Mouse (Mus musculus) olfactory bulb, adult 2 months (tissue): ENCODE data around the gene Nisch. TPM values are rescaled to one million over a fixed set of nuclear protein-coding genes. Genes with fewer than 3 reads are reported as not detected.
A peak's percentile ranks its signal among the peaks of the same experiment; 100 is the strongest.

Experiments
- H3K27ac ChIP-seq: fragments of 200-500 bp; 2 replicates; pipeline ENCODE4 v1.5.1; 2012; ENCODE audit warnings: low read depth, low read length; ENCODE audit not compliant: insufficient read depth
- H3K4me1 ChIP-seq: fragments of 200-500 bp; 2 replicates; pipeline ENCODE4 v1.6.1; 2012; ENCODE audit warnings: low read length; ENCODE audit not compliant: control insufficient read depth, insufficient read depth
- H3K4me3 ChIP-seq: fragments of 200-500 bp; 2 replicates; pipeline ENCODE4 v1.5.1; 2012; ENCODE audit warnings: mild to moderate bottlenecking, low read depth, low read length, moderate library complexity; ENCODE audit not compliant: insufficient read depth
- CTCF ChIP-seq: fragments of 200-500 bp; IDR thresholded peaks from 2 replicates; pipeline ENCODE4 v1.5.1; 2012; ENCODE audit warnings: low read depth, mild to moderate bottlenecking, low read length, moderate library complexity; ENCODE audit not compliant: insufficient read depth
- POLR2A ChIP-seq: fragments of 200-500 bp; IDR thresholded peaks from 2 replicates; pipeline ENCODE4 v1.6.1; 2012; ENCODE audit warnings: mild to moderate bottlenecking, low read depth, low read length, moderate library complexity; ENCODE audit not compliant: insufficient read depth
- WGBS: fragments of 180-500 bp; shearing (Covaris S2); methylation state at CpG from one replicate; pipeline ENCODE4 v1.1.7; 2018; 5-methylcytosine and 5-hydroxymethylcytosine counted together
- polyA plus RNA-seq: library from polyadenylated mRNA; stranded (reverse); fragments of >200 nt; gene quantifications from 2 replicates; pipeline ENCODE4 v1.2.4, GENCODE M21; 2012; ENCODE audit warnings: low replicate concordance; ENCODE audit not compliant: missing spikeins, insufficient read depth, insufficient read length

Gene Nisch
- 606 and 1,155 TPM in 2 replicates for polyA plus RNA-seq

GRCm38 (mm10) chr14:31216846-31217245 lies at the start of gene Nisch:
Gene Nisch, minus strand, starts transcription at chr14:31216946.
- H3K4me3 ChIP-seq = no peak within 1 kb of the TSS
- no peak within 1 kb of the TSS for H3K27ac ChIP-seq
- H3K4me1 ChIP-seq = peaks cover 9% of the 10 kb centered on the region
- WGBS = 87% methylated on average over 2 of the region's 2 CpGs
- TF ChIP-seq CTCF = no peak
- TF ChIP-seq POLR2A = no peak

GRCm38 (mm10) chr14:31260932-31261331 lies 44.2 kb upstream of the Nisch start:
- H3K4me1 ChIP-seq = no peaks in the 10 kb centered on the region
- 90% methylated on average over 9 of the region's 9 CpGs for WGBS
- no peak overlapping the region for H3K27ac ChIP-seq
- H3K4me3 ChIP-seq = no peak overlapping the region
- no peak for TF ChIP-seq POLR2A
- TF ChIP-seq CTCF = no peak

GRCm38 (mm10) chr14:31260374-31260773 lies 43.6 kb upstream of the Nisch start:
- 94% methylated on average over 4 of the region's 4 CpGs for WGBS
- Histone ChIP-seq H3K4me1 (no peaks in the 10 kb centered on the region), H3K27ac (no peak overlapping the region), H3K4me3 (no peak overlapping the region)
- no peak for TF ChIP-seq POLR2A
- TF ChIP-seq CTCF = no peak

- 91% methylated on average over 14 of the region's 14 CpGs for WGBS
- Histone ChIP-seq H3K4me3 (no peak overlapping the region), H3K4me1 (no peaks in the 10 kb centered on the region), H3K27ac (no peak overlapping the region)
- TF ChIP-seq CTCF = no peak
- no peak for TF ChIP-seq POLR2A
Observed at GRCm38 (mm10) chr14:31258476-31259050, 41.8 kb upstream of the Nisch start.

- TF ChIP-seq POLR2A (no peak), CTCF (no peak)
- 80% methylated on average over 5 of the region's 5 CpGs for WGBS
- Histone ChIP-seq H3K4me3 (peak overlapping the region; percentile 86), H3K27ac (no peak overlapping the region), H3K4me1 (peaks cover 2% of the 10 kb centered on the region; the same call in 1 of the 2 replicates)
Observed at GRCm38 (mm10) chr14:31252091-31252490, 35.3 kb upstream of the Nisch start.

- WGBS = 1% methylated on average over 18 of the region's 18 CpGs
Observed at GRCm38 (mm10) chr14:31251626-31252025, 34.9 kb upstream of the Nisch start.

GRCm38 (mm10) chr14:31251084-31251604 lies 34.4 kb upstream of the Nisch start, which contains the start of the genes Phf7 and Bap1:
Gene Phf7, minus strand, starts transcription at chr14:31251317.
Gene Bap1, plus strand, starts transcription at chr14:31251450.
- H3K4me3 ChIP-seq = peak within 1 kb of the TSS; percentile 86
- WGBS = under 1% methylated on average over 75 of the region's 75 CpGs
- TF ChIP-seq CTCF (no peak), POLR2A (peak; percentile 91)
- peaks cover 2% of the 10 kb centered on the region; the same call in 1 of the 2 replicates for H3K4me1 ChIP-seq
- peak within 1 kb of the TSS; percentile 93 for H3K27ac ChIP-seq

More at GRCm38 (mm10) chr14:31251626-31252025, 34.9 kb upstream of the Nisch start:
- 0 out of 2 replicates have a peak overlapping the region, but pooled peaks have one; percentile 3 for H3K27ac ChIP-seq
- TF ChIP-seq CTCF (no peak), POLR2A (no peak)
- peaks cover 2% of the 10 kb centered on the region; the same call in 1 of the 2 replicates for H3K4me1 ChIP-seq
- peak overlapping the region; percentile 86 for H3K4me3 ChIP-seq

- WGBS = 15% methylated on average over 38 of the region's 38 CpGs
- peak overlapping the region; percentile 86 for H3K4me3 ChIP-seq
- peak overlapping the region; percentile 93 for H3K27ac ChIP-seq
- TF ChIP-seq CTCF (no peak), POLR2A (no peak)
- H3K4me1 ChIP-seq = peaks cover 2% of the 10 kb centered on the region; the same call in 1 of the 2 replicates
Observed at GRCm38 (mm10) chr14:31250222-31251083, 33.7 kb upstream of the Nisch start.

- H3K4me1 ChIP-seq = peaks cover 1% of the 10 kb centered on the region; the same call in 1 of the 2 replicates
- WGBS = 93% methylated on average over 6 of the region's 6 CpGs
- H3K27ac ChIP-seq = no peak overlapping the region
- no peak overlapping the region for H3K4me3 ChIP-seq
- TF ChIP-seq POLR2A = no peak
- no peak for TF ChIP-seq CTCF
Observed at GRCm38 (mm10) chr14:31248396-31248795, 31.6 kb upstream of the Nisch start.
